Mouse (Mus musculus): ENCODE measurements at regions not wholly inside any gene's neighbourhood (a gene's known extent, or its start where the extent isn't known, plus 50 kb on each side); places are given as distances from the start of the nearest gene placed in this dataset.

DNA sequence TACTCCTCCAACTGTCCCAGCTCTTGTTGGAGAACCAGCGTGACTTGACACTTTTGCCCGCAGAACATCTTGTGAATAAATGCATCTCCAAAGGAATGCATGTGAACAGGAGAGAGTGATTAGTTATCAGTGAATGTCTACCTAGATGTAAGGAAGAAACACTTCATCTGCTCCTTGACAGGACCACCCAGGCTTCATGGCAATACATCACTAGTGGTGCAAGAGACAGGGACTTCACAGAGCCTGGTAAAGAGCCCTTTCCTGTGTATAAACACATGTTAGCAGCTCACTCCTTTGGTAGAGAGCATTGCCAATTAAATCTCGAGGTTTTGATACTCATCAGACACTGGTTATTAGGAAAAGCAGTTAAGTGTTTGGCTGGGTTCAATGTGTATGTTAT, 229.3 kb upstream of the Tet2 start:
- Histone ChIP-seq H3K4me3 (ENCODE audit: low read length) (no peak overlapping the region), H3K27ac (ENCODE audit: low read depth, low read length) (no peak overlapping the region), H3K27me3 (replicated peaks; ENCODE audit: control insufficient read depth, insufficient read depth, low read length) (no peaks in the 10 kb centered on the region), H3K4me2 (ENCODE audit: low read length) (no peak overlapping the region), H3K9me3 (ENCODE audit: control insufficient read depth, low read length) (no peaks in the 10 kb centered on the region), H3K9ac (ENCODE audit: low read depth, low read length) (no peak overlapping the region), H3K36me3 (ENCODE audit: control insufficient read depth, insufficient read depth, low read length) (no peaks in the 10 kb centered on the region), H3K4me1 (ENCODE audit: control insufficient read depth, insufficient read depth, low read depth, low read length) (no peaks in the 10 kb centered on the region)
- ATAC-seq, result no peak
- 70% methylated on average over 3 of the region's 3 CpGs for WGBS

DNA sequence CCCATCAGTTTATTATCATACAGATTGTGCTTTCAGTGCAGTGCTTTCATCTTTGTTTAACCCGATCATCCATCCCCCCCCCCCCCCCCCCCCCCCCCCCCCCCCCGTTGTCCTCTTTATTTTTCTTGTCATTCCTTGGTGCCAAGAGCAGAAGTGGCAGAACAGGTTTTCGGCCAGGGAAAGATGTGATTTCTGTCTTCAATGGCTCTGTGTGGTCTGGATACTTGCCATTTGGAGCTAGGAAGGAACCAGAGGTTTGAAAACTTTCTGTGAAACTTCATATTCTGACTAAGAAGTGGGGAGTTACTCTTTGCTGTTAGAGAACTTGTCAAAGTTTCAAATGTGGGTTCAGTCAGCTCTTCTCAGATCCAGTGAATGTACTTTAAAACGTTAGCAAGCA, 231.1 kb upstream of the Tet2 start:
- WGBS, result 51% methylated on average over 3 of the region's 4 CpGs
- Histone ChIP-seq H3K4me1 (ENCODE audit: control insufficient read depth, insufficient read depth, low read depth, low read length) (no peaks in the 10 kb centered on the region), H3K9ac (ENCODE audit: low read depth, low read length) (no peak overlapping the region), H3K27me3 (replicated peaks; ENCODE audit: control insufficient read depth, insufficient read depth, low read length) (no peaks in the 10 kb centered on the region), H3K4me2 (ENCODE audit: low read length) (no peak overlapping the region), H3K4me3 (ENCODE audit: low read length) (no peak overlapping the region), H3K9me3 (ENCODE audit: control insufficient read depth, low read length) (no peaks in the 10 kb centered on the region), H3K27ac (ENCODE audit: low read depth, low read length) (no peak overlapping the region), H3K36me3 (ENCODE audit: control insufficient read depth, insufficient read depth, low read length) (no peaks in the 10 kb centered on the region)
- ATAC-seq, result no peak

DNA sequence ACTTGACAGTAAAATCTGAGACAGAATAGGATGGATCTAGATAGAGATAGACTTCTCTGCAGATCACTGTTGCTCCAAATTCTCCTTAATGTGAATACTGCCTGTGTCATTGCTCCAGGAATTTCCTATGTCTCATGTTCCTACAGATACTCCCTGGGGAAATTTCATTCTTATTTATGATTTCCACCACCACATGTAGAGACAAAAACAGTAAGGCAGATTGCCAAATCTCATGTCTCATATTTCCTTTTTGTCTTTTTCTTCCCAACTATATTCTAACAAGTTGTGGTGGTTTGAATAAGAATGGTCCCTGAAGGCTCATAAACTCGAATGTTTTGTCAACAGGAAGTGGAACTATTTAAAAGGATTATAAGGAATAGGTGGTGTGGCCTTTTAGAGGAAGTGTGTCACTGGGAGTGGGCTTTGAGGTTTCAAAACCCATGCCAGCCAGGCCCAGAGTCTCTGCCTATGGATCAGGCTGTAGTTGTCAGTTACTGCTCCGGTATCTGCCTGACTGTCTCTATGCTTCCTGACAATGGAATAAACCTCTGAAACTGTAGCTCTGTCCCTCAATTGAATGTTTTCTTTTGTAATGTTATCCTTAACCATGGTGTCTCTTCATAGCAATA, 234.3 kb upstream of the Tet2 start:
- Histone ChIP-seq H3K4me3 (ENCODE audit: low read length) (no peak overlapping the region), H3K27ac (ENCODE audit: low read depth, low read length) (no peak overlapping the region), H3K9ac (ENCODE audit: low read depth, low read length) (no peak overlapping the region), H3K9me3 (ENCODE audit: control insufficient read depth, low read length) (no peaks in the 10 kb centered on the region), H3K4me2 (ENCODE audit: low read length) (no peak overlapping the region), H3K36me3 (ENCODE audit: control insufficient read depth, insufficient read depth, low read length) (no peaks in the 10 kb centered on the region), H3K27me3 (replicated peaks; ENCODE audit: control insufficient read depth, insufficient read depth, low read length) (no peaks in the 10 kb centered on the region), H3K4me1 (ENCODE audit: control insufficient read depth, insufficient read depth, low read depth, low read length) (no peaks in the 10 kb centered on the region)
- no peak for ATAC-seq
- 82% methylated on average over 2 of the region's 2 CpGs for WGBS

DNA sequence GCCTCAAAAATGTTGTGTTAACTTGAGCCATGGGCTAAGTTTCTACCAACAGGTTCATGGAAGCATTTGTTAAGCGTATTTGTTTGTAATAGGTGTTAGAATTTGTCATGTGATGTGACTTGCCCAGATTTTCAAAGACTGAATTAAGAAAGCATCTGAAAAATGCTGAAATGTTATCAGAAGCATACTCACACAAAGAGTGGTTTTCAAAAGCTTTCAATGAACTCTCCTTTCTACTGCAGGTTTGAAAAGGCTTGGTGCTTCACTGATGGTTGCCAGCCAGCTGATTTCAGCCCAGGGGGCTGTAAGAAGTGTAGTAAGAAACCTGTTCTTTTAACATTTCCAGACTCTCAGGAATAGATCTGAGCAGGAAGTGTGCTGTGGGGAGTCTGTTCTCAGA, 238.1 kb upstream of the Tet2 start:
- no peak for ATAC-seq
- H3K9me3 ChIP-seq (ENCODE audit: control insufficient read depth, low read length), result no peaks in the 10 kb centered on the region
- no peaks in the 10 kb centered on the region for H3K27me3 ChIP-seq (replicated peaks; ENCODE audit: control insufficient read depth, insufficient read depth, low read length)
- no peaks in the 10 kb centered on the region for H3K4me1 ChIP-seq (ENCODE audit: control insufficient read depth, insufficient read depth, low read depth, low read length)
- 91% methylated on average over 1 of the region's 1 CpGs for WGBS
- no peak overlapping the region for H3K27ac ChIP-seq (ENCODE audit: low read depth, low read length)
- H3K9ac ChIP-seq (ENCODE audit: low read depth, low read length), result no peak overlapping the region
- no peaks in the 10 kb centered on the region for H3K36me3 ChIP-seq (ENCODE audit: control insufficient read depth, insufficient read depth, low read length)
- H3K4me3 ChIP-seq (ENCODE audit: low read length), result no peak overlapping the region
- no peak overlapping the region for H3K4me2 ChIP-seq (ENCODE audit: low read length)

DNA sequence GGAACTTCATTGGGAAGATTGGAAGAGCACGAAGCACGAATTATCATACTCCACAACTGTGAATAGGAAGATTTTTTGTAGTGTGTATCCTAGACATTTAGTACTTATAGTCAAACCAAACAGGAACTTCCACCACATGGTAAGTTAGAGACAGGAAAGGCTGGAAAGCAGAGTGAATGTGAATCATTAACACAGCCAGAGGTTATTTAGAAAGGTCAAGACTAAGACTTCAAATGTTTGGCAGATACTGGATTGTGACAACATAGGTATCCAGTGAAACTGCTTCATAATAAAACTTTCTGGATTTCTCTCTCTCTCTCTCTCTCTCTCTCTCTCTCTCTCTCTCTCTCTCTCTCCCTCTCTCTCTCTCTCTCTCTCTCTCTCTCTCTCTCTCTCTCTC, 246.4 kb upstream of the Tet2 start:
- Histone ChIP-seq H3K4me3 (ENCODE audit: low read length) (no peak overlapping the region), H3K36me3 (ENCODE audit: control insufficient read depth, insufficient read depth, low read length) (no peaks in the 10 kb centered on the region), H3K4me2 (ENCODE audit: low read length) (no peak overlapping the region), H3K9ac (ENCODE audit: low read depth, low read length) (no peak overlapping the region), H3K27me3 (replicated peaks; ENCODE audit: control insufficient read depth, insufficient read depth, low read length) (no peaks in the 10 kb centered on the region), H3K9me3 (ENCODE audit: control insufficient read depth, low read length) (no peaks in the 10 kb centered on the region), H3K4me1 (ENCODE audit: control insufficient read depth, insufficient read depth, low read depth, low read length) (no peaks in the 10 kb centered on the region), H3K27ac (ENCODE audit: low read depth, low read length) (no peak overlapping the region)
- WGBS, result 90% methylated on average over 2 of the region's 2 CpGs
- no peak for ATAC-seq

DNA sequence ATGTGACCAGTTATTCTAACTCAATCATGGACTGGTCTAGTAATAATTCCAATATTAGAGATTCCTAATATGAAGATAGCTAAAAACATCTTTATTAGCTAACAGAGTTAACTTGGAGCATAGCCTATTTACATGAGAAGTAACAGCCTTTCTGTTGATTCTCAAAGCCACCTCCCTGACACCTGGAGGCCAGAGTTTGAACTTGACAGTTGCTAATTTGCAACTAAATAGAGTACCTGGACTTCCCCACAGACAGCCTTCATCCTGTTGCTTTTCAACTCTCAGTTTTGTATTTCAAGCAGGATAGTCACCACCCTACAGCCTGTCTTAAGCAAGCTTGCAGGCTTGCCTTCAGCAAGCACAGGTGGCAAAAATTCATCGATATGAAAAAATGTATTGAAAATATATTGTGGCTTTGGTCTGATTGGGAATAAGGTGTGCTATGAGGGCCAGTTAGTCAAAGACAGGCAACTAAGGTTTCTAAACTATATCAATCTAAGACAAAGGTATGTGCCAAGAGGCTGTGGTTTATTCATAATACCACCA, 264.1 kb upstream of the Tet2 start:
- H3K4me2 ChIP-seq (ENCODE audit: low read length), result no peak overlapping the region
- H3K9ac ChIP-seq (ENCODE audit: low read depth, low read length), result no peak overlapping the region
- no peak overlapping the region for H3K27ac ChIP-seq (ENCODE audit: low read depth, low read length)
- no peak for ATAC-seq
- no peak overlapping the region for H3K4me3 ChIP-seq (ENCODE audit: low read length)
- no peaks in the 10 kb centered on the region for H3K4me1 ChIP-seq (ENCODE audit: control insufficient read depth, insufficient read depth, low read depth, low read length)
- no peaks in the 10 kb centered on the region for H3K9me3 ChIP-seq (ENCODE audit: control insufficient read depth, low read length)
- WGBS, result 94% methylated on average over 1 of the region's 1 CpGs
- H3K27me3 ChIP-seq (replicated peaks; ENCODE audit: control insufficient read depth, insufficient read depth, low read length), result no peaks in the 10 kb centered on the region
- no peaks in the 10 kb centered on the region for H3K36me3 ChIP-seq (ENCODE audit: control insufficient read depth, insufficient read depth, low read length)

DNA sequence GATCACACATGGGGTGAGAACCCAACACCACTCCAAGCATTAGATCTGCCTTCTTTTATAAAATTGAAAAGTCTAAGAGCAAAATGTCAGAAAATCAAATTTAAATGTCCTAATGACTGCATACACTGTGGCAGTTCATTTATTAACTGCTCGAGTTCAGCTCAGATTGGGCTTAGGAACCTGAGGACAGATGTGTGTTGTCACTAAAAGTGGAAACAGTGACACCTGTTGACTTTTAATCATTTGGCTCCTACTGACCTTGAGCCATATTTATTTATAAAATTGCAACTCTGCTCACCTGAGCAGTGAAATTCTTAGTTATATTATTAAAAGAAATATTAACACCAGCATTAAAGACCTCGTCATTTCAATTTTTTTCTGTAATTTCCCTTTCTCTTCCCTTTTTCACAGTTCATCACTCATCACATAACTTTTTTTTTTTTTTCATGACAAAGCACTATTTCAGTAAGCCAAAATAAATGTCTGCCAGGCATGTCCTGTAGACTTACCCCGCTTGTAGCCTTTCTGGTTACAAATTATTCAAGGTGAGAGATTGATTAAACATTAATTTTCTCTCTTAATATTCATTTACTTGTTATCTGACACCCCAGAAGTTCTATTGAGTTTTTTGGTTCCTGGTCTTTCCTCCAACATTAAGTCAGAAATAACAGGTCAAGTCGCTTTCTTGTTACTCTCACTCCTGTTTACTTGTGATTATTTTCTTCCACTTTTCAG, 274.2 kb upstream of the Tet2 start:
- no peak overlapping the region for H3K9ac ChIP-seq (ENCODE audit: low read depth, low read length)
- H3K9me3 ChIP-seq (ENCODE audit: control insufficient read depth, low read length), result no peaks in the 10 kb centered on the region
- no peaks in the 10 kb centered on the region for H3K4me1 ChIP-seq (ENCODE audit: control insufficient read depth, insufficient read depth, low read depth, low read length)
- H3K4me3 ChIP-seq (ENCODE audit: low read length), result no peak overlapping the region
- H3K27me3 ChIP-seq (replicated peaks; ENCODE audit: control insufficient read depth, insufficient read depth, low read length), result no peaks in the 10 kb centered on the region
- H3K4me2 ChIP-seq (ENCODE audit: low read length), result no peak overlapping the region
- no peak overlapping the region for H3K27ac ChIP-seq (ENCODE audit: low read depth, low read length)
- WGBS, result 89% methylated on average over 4 of the region's 4 CpGs
- ATAC-seq, result no peak
- no peaks in the 10 kb centered on the region for H3K36me3 ChIP-seq (ENCODE audit: control insufficient read depth, insufficient read depth, low read length)

DNA sequence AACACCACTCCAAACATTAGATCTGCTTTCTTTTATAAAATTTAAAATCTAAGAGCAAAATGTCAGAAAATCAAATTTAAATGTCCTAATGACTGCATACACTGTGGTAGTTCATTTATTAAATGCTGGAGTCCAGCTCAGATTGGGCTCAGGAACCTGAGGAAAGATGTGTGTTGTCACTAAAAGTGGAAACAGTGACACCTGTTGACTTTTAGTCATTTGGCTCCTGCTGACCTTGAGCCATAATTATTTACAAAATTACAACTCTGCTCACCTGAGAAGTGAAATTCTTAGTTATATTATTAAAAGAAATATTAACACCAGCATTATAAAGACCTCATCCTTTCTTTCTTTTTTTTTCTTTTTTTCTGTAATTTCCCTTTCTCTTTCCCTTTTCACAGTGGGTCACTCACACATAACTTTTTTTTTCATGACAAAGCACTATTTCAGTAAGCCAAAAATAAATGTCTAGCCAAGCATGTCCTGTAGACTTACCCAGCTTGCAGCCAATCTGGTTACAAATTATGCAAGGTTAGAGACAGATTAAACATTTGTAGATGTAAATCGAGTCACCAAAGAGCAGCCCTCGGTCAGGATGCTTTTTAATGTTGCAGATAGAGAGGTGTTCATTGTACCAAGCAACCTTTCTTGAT, 288.9 kb upstream of the Tet2 start:
- Histone ChIP-seq H3K9me3 (ENCODE audit: control insufficient read depth, low read length) (no peaks in the 10 kb centered on the region), H3K4me1 (ENCODE audit: control insufficient read depth, insufficient read depth, low read depth, low read length) (no peaks in the 10 kb centered on the region), H3K9ac (ENCODE audit: low read depth, low read length) (no peak overlapping the region), H3K4me2 (ENCODE audit: low read length) (no peak overlapping the region), H3K36me3 (ENCODE audit: control insufficient read depth, insufficient read depth, low read length) (no peaks in the 10 kb centered on the region), H3K27me3 (replicated peaks; ENCODE audit: control insufficient read depth, insufficient read depth, low read length) (no peaks in the 10 kb centered on the region), H3K27ac (ENCODE audit: low read depth, low read length) (no peak overlapping the region), H3K4me3 (ENCODE audit: low read length) (no peak overlapping the region)
- ATAC-seq, result no peak
- 93% methylated on average over 2 of the region's 2 CpGs for WGBS

DNA sequence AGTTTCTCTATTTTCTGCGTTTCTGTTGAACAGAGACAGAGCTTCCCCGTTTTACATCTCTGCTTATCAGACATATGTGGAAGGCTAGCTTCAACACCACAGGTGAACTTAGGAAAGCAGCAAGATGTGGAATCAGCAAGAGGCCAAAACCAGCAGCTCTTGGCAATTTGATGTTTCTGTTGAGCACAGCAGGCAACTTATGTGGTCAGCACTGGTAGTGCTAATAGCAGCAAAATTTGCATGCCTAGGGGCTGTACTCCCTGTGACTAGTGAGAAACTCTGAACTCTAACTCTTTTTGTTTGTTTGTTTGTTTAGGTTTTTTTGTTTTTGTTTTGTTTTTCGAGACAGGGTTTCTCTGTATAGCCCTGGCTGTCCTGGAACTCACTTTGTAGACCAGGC, 289.5 kb upstream of the Tet2 start:
- H3K4me2 ChIP-seq (ENCODE audit: low read length), result no peak overlapping the region

More for the DNA sequence above, 289.5 kb upstream of the Tet2 start:
- H3K9ac ChIP-seq (ENCODE audit: low read depth, low read length), result no peak overlapping the region
- H3K4me3 ChIP-seq (ENCODE audit: low read length), result no peak overlapping the region
- no peaks in the 10 kb centered on the region for H3K36me3 ChIP-seq (ENCODE audit: control insufficient read depth, insufficient read depth, low read length)
- WGBS, result 84% methylated on average over 3 of the region's 3 CpGs
- H3K27ac ChIP-seq (ENCODE audit: low read depth, low read length), result no peak overlapping the region
- H3K9me3 ChIP-seq (ENCODE audit: control insufficient read depth, low read length), result no peaks in the 10 kb centered on the region
- no peaks in the 10 kb centered on the region for H3K4me1 ChIP-seq (ENCODE audit: control insufficient read depth, insufficient read depth, low read depth, low read length)
- no peaks in the 10 kb centered on the region for H3K27me3 ChIP-seq (replicated peaks; ENCODE audit: control insufficient read depth, insufficient read depth, low read length)
- ATAC-seq, result no peak

Data from hindbrain, embryonic 16.5 days (tissue).